Mouse (Mus musculus) heart, postnatal 36 days (tissue): ENCODE results near the gene E130114P18Rik. TPM values are rescaled to one million over a fixed set of nuclear protein-coding genes. Genes with fewer than 3 reads are reported as not detected.

ENCODE experiments used
- DNase-seq, 2 experiments: peaks; one replicate each; pipeline ENCODE4 v3.0.0; 2021 to 2022
- intact Hi-C: fragments of 180-260 bp; cut with DNase I; formaldehyde crosslinking; loops from one replicate; pipeline ENCODE4 v1.15.1; 2025
- total RNA-seq, 2 experiments: library from RNA; stranded (reverse); gene quantifications; 2 replicates each; pipeline ENCODE4 v1.2.3; 2021

The E130114P18Rik gene
- under 1 TPM in 1 of 2 experiments, not detected in 1; 0.28 TPM for total RNA-seq

GRCm38 (mm10) chr4:97777706-97778176, at the start of gene E130114P18Rik:
E130114P18Rik (minus strand) TSS chr4:97778078.
- DNase-seq, result peak; percentile 65 to 74
- intact Hi-C loops, result loop anchor here (1.0 to 5.0 kb wide), 6 partner anchors 91 to 329 kb away; no protein-coding TSS in a partner anchor

- no peak for DNase-seq
- intact Hi-C loops, result no loop called here
Observed at GRCm38 (mm10) chr4:97827115-97827514, 49.2 kb upstream of the E130114P18Rik start.

GRCm38 (mm10) chr4:97825841-97826240, 48.0 kb upstream of the E130114P18Rik start:
- no peak for DNase-seq
- intact Hi-C loops, result no loop called here

- no peak for DNase-seq
- intact Hi-C loops, result no loop called here
Observed at GRCm38 (mm10) chr4:97825432-97825831, 47.6 kb upstream of the E130114P18Rik start.

- intact Hi-C loops, result no loop called here
Observed at GRCm38 (mm10) chr4:97824451-97824850, 46.6 kb upstream of the E130114P18Rik start.

GRCm38 (mm10) chr4:97823512-97823911, 45.6 kb upstream of the E130114P18Rik start:
- no peak for DNase-seq
- intact Hi-C loops, result no loop called here

More at GRCm38 (mm10) chr4:97824451-97824850, 46.6 kb upstream of the E130114P18Rik start:
- DNase-seq, result no peak

GRCm38 (mm10) chr4:97821556-97822251, 43.8 kb upstream of the E130114P18Rik start:
- no peak for DNase-seq
- intact Hi-C loops, result no loop called here

GRCm38 (mm10) chr4:97820474-97821259, 42.8 kb upstream of the E130114P18Rik start:
- intact Hi-C loops, result no loop called here
- DNase-seq, result no peak

- intact Hi-C loops, result no loop called here
- DNase-seq, result no peak
Observed at GRCm38 (mm10) chr4:97819101-97819500, 41.2 kb upstream of the E130114P18Rik start.

GRCm38 (mm10) chr4:97818498-97818897, 40.6 kb upstream of the E130114P18Rik start:
- intact Hi-C loops, result no loop called here
- no peak for DNase-seq

- intact Hi-C loops, result no loop called here
- no peak for DNase-seq
Observed at GRCm38 (mm10) chr4:97817741-97818140, 39.9 kb upstream of the E130114P18Rik start.

GRCm38 (mm10) chr4:97816753-97817152, 38.9 kb upstream of the E130114P18Rik start:
- intact Hi-C loops, result no loop called here
- no peak for DNase-seq

- intact Hi-C loops, result no loop called here
- DNase-seq, result no peak
Observed at GRCm38 (mm10) chr4:97816001-97816400, 38.1 kb upstream of the E130114P18Rik start.

GRCm38 (mm10) chr4:97814515-97814914, 36.6 kb upstream of the E130114P18Rik start:
- intact Hi-C loops, result no loop called here
- no peak for DNase-seq

GRCm38 (mm10) chr4:97813996-97814395, 36.1 kb upstream of the E130114P18Rik start:
- no peak for DNase-seq
- intact Hi-C loops, result no loop called here

GRCm38 (mm10) chr4:97813035-97813434, 35.2 kb upstream of the E130114P18Rik start:
- intact Hi-C loops, result no loop called here
- no peak for DNase-seq

- DNase-seq, result no peak
- intact Hi-C loops, result no loop called here
Observed at GRCm38 (mm10) chr4:97810348-97810939, 32.6 kb upstream of the E130114P18Rik start.

- intact Hi-C loops, result no loop called here
- DNase-seq, result no peak
Observed at GRCm38 (mm10) chr4:97809582-97810295, 31.9 kb upstream of the E130114P18Rik start.

GRCm38 (mm10) chr4:97808885-97809284, 31.0 kb upstream of the E130114P18Rik start:
- DNase-seq, result no peak
- intact Hi-C loops, result no loop called here

- intact Hi-C loops, result no loop called here
- DNase-seq, result no peak
Observed at GRCm38 (mm10) chr4:97806924-97807323, 29.0 kb upstream of the E130114P18Rik start.
